Mouse (Mus musculus): Measurements from ENCODE around the gene Gm9048.

DNA sequence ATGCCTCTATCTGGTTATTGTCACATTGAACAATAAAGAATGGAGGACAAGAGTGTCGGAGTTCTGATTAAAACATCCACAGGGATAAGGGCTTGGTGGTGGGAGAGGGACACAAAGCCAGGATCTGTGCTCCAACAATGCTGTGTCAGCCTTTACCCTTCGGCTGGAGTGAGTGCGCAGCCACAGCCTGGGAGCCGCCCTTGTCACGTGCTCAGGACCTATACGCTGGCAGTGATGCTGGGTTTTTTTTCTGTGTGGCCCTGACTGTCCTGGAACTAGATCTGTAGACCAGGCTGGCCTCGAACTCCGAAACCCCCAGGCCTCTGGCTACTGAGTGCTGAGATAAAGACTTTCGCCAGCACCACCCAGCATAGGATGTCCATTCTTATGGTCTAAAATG lies 21.0 kb upstream of the Gm9048 start:
- TF ChIP-seq CTCF (IDR thresholded peaks at IDR 0.05; ENCODE audit: control insufficient read depth, insufficient read depth, insufficient replicate concordance, low read depth, low read length) (no peak), POLR2A (IDR thresholded peaks at IDR 0.05; ENCODE audit: control insufficient read depth, low read depth, low read length) (no peak)
